Mouse (Mus musculus): Measurements from ENCODE around the gene Xrra1.

GRCm38 (mm10) chr7:99963237-99963860 is 104.4 kb downstream of the Xrra1 start:
- no peak for TF ChIP-seq TAL1 (IDR thresholded peaks at IDR 0.05; ENCODE audit: low read length)
- TF ChIP-seq GATA1 (IDR thresholded peaks at IDR 0.05; ENCODE audit: low read length): no peak
